Mouse (Mus musculus): ENCODE data around the gene Aplnr.

The Aplnr gene

DNA sequence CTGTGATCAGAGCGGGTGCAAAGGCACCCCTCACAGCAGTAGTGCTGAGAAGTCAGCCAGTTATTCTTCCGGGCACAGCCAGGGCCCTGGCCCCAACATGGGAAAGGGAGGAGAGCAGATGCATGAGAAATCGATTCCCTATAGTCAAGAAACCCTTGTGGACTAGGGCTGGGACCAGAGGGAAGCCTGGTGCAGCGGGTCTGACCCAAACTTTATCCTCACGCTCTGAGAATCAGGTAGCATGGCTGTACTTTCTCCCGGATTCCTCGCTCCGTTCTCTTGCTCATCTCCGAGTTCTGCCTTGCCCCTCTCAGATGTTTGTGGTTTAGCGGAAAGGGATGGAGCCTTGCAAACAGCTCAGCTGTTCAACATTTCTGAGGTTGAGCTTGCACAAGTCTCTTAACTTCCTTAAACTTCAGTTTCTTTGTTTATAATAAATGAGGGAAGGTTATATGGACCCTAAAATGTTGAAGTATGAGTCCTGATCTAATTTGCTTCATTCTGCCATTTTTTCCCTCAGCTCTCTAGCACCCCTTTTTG lies 1.6 kb downstream of the Aplnr start:
- no peak for DNase-seq (ENCODE audit: low read depth)

DNA sequence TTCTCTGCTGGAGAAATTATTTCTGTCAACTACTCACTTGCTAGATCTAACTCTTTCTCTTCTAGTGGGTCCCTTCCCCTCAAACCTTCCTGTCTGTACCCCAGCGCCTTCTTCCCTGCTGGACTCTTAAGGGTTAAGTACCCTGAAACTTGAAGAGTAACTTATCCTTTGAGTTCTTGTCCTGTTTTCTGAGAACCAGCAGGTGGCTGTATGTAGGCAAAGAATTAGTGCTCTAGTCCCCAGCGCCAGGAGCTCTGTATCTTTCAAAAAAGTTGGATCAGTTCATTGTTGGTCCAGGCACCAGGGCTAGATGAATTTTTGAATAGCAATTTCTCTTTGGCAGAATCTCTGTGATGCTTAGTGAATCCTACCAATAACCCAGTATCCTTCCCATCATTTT lies 2.1 kb downstream of the Aplnr start:
- DNase-seq (ENCODE audit: low read depth) = no peak

DNA sequence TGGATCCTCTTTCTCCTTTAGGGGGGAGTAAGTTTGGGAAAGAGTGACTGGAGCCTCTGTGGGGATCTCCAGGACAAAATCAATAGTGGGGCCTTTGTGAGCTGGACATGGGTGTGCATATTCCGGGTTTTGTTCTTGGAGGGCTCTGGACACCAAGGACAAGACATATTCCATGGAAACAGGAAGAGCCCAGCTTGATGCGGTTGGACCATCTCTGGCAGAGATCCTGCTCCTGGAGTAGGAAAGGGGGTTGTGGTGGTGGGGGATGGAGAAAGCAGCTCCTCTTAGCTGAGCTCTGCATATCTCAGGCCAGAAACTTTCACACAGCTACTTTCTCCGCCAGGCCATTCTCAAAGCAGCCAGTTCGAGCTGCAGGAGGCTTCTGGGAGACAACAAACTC lies 3.4 kb downstream of the Aplnr start:
- no peak for DNase-seq (ENCODE audit: low read depth)

DNA sequence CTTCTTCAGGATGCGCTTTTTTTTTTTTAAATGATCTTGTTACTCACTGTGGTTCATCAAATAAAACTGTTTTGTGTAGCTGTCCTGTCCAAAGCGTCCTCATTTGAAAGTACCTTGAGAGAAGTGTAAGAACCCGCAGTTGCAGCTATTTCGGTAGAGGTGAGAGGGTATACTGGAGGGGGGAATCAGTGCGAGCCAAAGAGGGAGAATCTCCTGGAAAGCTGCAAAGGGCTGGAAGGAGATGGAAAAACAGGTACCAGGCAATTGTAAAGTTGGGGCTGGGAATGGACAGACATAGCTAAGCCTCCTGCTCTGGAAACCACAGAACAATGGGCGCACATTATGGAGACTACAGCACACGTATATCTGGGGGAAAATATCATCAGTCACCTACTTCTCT lies 3.8 kb downstream of the Aplnr start:
- no peak for DNase-seq (ENCODE audit: low read depth)

DNA sequence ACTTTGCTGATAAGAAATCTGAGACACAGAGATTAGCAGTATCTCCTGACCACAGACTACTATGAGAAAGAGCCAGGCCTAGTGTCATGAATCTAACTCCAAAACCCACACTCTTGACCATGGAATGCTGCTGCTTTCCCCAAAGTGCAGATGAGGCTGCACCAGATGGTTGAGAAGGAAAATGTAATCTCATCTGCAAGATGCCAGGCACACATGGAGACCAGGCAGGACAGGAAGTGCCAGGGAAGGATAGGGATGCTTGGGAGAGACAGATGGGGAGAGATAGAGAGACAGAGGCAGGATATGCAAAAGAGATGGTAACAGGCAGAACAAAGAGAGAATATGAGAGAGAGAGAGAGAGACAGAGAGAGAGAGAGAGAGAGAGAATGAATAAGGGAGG lies 4.8 kb downstream of the Aplnr start:
- no peak for DNase-seq (ENCODE audit: low read depth)

DNA sequence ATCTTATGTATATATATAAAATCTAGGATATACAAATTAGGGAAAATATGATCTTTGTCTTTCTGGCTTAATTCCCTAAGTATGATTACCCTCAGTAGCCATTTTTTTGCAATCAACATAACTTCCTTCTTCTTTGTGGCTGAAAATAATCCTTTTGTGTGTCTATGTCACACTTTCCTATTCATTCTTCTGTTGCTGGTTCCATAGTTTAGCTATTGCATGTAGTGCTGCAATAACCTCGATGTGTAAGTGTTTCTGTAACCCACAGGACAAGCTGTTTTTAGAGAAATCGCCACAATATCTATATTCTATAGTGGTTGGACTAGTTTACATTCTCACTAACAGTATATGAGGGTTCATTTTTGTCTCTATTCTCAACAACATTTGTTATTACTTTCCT lies 8.9 kb downstream of the Aplnr start:
- DNase-seq (ENCODE audit: low read depth) = no peak

DNA sequence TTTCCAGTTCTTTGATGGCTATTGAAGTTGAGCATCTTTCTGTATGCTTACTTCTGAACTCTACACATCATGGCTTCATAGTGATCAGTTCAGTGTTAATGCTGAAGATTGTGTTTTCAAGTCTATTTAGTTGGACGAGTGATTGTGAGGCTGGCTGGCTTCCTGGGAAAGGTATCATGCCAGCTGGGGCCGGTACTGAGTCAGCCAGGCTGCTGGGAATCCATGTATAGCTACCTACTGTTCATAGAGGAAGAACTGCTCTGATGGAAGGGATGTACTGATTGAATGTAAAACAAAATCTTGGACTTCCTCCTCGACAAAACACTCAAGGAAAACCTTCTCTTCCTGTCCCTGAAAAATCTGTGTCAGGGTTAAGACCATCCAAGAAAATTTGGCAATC lies 9.3 kb downstream of the Aplnr start:
- DNase-seq (ENCODE audit: low read depth) = no peak

DNA sequence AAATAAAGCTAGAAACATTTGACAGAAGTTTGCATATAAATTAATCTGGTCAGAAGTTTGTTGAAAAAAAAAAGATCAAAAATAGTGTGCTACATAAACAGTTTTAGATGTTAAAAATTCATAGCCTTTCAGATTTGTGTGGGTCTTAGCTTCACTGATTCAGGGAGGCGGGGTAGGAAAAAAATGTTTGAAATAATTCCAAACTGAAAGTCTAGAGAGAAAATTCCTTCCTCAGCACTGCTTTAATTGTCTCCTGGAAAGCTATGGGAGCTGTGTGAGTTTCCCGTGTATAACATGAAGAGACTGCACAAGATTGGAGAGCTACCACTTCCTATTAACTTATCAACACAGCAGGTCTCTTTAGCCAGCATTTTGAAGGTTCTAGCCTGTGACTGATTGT lies 11.5 kb downstream of the Aplnr start:
- no peak for DNase-seq (ENCODE audit: low read depth)

DNA sequence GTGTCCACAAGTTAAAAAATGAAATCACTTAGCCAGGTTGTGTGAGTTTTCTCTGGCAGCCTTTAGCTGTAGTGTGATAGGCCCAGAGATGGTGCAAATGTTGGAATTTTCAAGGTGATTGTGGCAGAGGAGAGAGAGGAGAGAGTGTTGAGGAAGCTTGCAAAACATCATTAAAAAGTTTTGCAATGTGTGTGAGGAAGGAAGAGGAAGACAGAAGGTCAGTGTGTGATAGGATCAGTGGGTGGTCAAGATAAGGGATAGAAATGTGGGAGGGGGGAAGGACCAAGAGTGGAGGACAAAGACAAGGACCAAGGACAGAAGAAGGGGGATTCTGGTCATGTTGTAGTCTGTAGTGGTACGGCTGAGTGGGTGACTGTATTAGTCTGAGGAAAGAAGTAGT lies 14.3 kb downstream of the Aplnr start:
- DNase-seq (ENCODE audit: low read depth) = no peak

DNA sequence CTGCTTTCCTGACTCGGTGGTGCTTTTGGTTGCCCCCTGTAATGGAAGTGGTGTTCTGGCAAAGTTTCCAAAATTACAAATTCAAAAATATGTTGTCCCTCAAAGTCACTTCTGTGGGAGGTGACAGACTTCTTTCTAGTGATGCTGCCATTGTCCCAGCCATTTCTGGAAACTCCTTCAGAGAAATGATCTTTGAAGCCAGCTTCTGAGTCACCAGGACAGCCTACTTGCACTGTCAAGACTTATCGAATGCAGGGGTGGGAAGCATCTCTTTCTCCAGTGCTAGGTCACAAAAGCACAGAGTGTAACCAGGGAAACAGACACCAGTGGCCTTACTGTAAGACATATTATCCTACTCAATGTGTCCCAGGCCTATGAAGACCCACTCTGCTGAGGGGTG lies 15.2 kb downstream of the Aplnr start:
- no peak for DNase-seq (ENCODE audit: low read depth)

DNA sequence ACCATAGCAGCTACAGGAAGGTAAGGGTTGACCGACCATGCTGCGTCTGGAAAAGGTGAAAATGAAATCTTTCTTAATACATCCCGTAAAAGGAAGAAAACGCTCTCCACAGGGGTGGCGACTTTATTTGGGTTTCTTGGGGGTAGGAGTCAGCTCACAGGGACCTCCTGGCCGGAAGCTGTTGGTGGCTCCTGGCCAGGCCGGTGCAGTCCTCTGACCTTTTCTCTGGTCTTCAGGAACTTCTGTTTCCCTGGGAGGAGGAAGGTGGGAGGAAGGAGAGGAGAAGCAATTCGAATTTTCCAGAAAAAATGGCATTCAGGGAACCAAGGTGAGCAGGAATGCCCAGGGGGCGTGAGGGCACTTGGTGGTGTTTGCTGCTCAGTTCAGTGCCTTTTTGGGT lies 19.3 kb downstream of the Aplnr start:
- DNase-seq (ENCODE audit: low read depth) = no peak

DNA sequence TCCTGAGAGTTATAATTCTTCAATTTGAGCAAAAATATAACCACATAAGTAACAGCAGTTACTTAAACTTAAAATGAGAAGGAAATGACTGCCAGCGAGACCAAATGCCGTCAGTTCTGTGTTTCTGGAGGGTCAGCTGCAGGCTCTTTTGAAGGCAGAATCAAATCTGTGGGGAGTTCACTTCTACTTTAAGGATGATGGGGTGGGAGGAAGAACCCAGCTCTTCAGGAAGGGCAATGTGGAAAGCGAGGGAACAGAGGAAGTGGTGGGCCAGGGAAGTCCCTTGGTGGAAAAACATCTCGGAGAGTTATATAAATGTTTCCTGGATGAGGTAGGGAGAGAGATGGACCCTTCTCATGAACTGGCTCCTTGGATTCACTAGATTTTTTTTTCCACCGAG lies 20.1 kb downstream of the Aplnr start:
- DNase-seq (ENCODE audit: low read depth) = no peak

DNA sequence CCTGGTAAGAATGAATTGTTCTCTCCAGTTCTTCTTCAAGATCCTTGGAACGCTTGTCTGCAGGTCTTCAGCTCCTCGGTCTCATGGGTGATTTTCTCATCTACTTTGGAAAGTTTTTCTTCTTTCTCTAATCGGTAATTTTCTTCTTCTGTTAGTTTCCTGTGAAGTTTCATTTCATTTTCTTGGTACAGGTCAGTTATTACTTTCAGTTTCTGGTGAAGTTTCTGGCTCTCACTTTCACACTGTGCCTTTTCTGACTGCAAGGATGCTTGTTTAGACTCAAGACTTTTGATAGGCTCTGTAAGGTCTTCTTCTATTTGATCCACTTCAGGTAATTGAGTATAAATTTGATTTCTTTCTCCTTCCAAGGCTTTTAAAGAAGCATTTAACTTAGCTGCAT lies 21.4 kb downstream of the Aplnr start:
- DNase-seq (ENCODE audit: low read depth) = no peak

DNA sequence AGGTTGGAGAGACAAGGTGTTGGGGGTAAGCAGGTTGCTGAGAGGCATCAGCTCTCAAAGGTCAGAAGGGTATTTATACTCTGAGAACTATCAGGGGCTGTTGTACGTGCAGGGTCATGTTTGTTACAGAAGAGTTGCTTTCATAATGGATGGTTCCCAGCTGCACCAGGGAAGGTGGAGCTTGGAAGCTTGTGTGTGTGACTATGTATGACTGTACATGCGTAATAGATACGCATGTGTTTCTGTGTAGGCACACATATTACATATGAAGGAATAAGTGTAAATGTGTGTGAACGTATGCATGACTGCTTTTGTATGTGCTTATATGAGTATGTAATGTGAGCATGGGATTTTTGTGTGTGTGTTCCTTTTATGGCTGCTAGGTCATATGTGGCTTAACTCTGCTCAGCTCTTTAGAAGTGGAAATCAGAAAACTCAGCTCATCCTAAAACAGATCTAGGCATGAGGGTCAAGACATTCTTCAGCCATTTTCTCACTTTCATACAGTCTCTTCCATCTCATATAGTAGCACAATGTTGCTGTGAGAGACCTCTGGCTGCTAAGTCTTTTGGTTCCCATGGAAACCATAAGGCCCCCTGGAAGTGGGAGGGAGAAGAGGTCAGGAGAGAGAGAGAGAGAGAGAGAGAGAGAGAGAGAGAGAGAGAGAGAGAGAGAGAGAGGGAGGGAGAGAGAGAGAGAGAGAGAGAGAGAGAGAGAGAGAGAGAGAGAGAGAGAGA lies 25.0 kb downstream of the Aplnr start:
- no peak for DNase-seq (ENCODE audit: low read depth)

DNA sequence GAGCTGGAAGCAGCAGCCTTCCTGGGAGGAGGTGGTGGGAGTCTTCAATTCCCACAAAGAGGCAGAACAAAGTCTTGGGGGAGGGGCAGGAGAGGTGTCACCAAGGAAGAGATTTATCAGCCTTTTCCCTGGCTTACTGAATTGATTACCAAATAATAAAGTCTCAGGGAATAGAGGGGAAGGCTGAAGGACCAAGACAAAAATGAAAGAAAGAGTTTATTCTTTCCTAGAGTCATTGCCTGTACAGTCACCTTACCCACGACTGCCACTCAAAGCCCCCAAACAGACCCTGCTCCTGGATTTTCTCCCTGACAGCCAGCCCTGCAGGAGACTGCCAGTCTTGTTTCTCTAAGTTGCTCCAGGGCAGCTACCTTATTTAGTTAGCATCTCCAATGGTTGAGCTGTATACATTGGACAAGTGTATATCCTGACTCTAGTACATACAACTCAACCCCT lies 25.6 kb downstream of the Aplnr start:
- DNase-seq (ENCODE audit: low read depth) = no peak

DNA sequence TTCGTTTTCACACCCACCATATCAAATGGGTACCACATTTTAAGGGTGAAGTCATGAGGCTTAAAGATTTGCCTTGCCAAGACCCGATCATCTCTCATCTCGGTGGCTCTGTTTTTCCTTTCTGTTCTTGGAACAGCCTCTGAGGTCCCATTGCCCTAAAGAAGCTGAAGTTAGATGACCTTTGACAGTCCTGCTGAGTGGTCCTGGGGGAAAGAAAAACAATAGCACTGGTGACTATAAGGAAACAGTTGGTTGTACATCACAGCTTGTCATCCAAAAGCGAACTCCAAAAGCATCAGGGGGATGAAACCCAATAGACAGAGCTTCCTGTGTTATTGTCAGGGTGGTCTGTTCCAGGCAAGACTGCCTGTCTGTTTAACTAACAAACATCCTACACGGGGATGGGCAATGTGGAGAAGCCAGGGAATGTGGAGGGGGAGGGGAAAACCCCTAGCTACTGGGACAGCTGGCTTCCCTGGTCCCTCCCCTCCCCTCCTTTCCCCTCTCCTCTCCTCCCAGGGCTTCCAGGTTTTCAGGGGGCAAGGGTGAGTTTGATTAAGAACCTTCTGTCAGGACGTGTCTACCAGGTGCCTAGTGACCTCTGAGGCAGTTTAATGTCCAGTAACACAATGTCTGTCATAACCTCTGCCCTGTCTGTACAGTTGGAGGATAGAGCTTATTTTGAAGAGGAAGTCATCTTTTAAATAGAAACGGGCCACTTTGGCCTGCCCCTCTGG lies 27.5 kb downstream of the Aplnr start:
- no peak for DNase-seq (ENCODE audit: low read depth)

DNA sequence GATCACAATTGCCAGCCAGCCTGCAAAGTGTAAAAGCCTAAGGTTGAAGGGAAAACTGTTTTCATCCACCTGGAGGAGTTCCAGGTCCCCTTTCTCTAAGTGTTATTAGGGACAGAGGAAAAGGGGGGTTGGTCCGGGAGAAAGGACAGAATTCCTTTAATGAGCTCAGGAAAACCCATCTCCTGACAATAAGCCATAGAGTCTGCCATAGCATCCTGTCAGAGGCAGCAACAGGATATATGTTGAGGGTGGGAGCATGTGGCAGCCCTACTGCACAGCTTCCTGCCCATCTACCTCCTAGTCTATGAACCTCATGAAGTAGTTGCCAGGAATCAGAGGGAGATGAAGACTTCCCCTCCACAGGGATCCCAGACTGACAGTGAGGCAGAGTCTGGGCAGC lies 31.6 kb downstream of the Aplnr start:
- DNase-seq (ENCODE audit: low read depth) = no peak

DNA sequence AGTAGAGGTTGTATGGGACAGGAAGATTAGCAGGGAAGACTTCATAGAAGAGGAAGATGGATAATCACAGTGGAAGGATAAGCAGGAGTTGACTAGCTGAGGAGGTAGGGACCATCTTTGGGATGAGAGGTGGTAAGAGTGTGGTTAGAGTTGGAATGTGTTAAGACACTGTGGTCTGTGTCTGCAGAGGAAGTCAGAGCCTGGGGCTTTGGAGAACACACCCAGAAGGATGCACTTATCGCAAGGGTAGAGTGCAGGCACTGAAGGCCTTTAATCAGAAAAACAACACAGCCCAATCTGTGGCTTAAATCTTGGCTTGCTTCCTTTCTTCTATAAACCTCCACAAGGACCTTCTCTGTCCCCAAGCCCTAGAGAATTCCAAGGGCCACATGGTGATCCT lies 32.3 kb downstream of the Aplnr start:
- no peak for DNase-seq (ENCODE audit: low read depth)

DNA sequence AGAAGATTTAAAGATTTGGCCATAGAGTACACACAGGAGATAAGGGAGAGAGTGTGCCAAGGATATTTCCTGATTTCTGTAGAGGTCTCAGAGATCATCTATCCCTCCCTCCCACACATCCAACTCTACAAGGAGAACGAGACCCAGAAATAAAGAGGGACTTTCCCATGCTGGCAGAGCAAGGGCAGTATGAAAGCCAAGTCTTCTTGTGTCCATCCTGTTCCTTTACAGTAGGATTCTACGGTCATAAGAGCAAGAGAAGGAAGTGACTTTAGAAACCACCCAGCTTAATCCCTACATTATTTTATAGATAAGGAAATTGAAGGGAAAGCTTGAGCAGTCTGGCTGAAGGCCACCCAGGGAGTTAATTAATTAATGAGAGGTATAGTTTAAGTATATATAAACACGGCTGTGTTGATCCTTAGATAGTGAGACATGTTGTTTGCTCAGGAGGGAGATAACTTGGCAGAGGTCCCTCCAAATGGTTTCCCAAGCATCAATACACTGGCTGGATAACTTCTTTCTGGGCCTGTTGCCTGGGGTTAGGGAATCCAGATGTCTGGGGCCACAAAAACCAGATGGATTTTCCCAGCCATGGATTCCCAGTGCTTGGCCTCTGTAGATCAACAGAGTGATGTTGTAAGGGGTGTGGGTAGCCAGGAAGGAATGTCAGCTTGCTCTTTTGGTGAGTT lies 36.2 kb downstream of the Aplnr start:
- DNase-seq (ENCODE audit: low read depth) = no peak

DNA sequence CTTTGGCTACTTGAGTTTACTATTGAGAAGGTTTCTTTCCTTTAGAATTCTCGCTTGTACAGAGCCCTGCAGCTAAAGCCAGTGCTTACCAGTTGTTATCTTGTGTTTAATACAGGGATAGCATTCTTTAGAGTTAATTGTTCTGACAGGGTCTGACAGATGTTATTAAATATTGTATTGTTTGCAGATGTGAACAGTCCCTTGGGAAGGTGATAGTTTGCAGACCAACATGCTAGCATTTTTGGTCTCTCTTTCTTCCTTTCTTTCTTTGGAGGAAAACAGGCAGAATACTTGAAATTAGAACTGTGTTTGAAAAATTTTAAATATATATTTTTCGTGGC lies 36.7 kb downstream of the Aplnr start:
- DNase-seq (ENCODE audit: low read depth) = no peak

DNA sequence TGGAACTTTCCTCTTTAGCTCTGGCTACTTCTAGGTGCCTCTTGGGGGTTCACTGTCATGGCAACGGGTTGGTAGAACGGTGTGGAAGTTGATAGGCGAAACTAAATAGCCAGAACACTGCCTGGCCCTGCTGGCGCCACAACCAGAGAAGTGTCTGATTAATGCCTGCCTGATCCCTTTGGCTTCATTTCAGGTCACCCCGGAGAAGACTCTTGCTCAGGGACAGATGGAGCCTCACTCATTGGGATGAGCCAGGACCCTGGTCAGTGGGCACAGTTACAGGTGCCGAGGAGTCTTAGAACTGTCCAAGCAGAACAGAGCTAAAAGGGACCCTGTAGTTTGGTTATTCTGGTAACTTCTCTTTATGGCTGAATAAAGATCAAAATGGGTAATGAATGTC lies 37.5 kb downstream of the Aplnr start:
- no peak for DNase-seq (ENCODE audit: low read depth)

DNA sequence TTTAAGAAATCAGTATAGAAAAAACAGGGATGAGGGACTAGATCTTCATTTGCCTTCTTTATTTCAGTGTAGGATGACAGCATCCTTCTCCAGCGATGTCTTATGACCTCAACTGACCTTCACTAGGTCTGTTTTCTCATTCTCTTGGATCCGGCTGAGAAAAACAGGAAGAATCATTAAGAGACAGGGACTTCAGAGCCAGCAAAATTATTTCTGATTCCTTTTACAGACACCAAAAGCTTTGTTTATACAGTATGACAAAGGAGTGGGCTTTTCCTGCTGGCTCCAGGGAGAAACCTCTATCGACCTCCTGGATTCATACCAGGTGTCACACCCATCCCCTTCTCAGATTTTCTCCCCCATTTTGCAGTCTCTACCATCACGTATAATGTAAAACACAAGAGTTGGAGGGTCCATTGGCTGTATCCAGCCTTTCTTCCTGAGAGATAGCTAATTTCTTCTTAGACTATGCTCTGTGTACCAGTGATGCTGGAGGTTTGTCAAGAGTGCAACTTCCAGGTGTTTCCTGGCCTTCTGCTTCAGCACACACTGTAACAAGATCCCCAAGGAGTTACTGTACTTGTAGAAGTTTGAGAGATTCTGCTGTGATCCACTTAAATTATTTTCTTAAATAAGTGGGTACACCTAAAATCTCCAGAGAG lies 42.2 kb downstream of the Aplnr start:
- no peak for DNase-seq (ENCODE audit: low read depth)

Measured in naive thymus-derived CD4-positive, alpha-beta T cell, adult 2 months (primary cell).